Mouse (Mus musculus) neural tube, embryonic 14.5 days (tissue): ENCODE measurements around the gene Cir1. TPM values are rescaled to one million over a fixed set of nuclear protein-coding genes. Genes with fewer than 3 reads are reported as not detected.

Experiments used
- ATAC-seq: fragments of 200-750 bp; cut with Nextera tagmentation; 2 replicates; pipeline ENCODE4 v1.8.0; 2017; ENCODE audit warnings: low read depth, mild to moderate bottlenecking, moderate TSS enrichment, moderate library complexity
- H3K27ac ChIP-seq: fragments of 300-500 bp; sonication (generic); 2 replicates; pipeline ENCODE4 v1.5.1; 2014; ENCODE audit warnings: low read depth, mild to moderate bottlenecking, control low read depth, low read length, moderate library complexity, mixed read lengths
- H3K27me3 ChIP-seq: fragments of 300-500 bp; sonication (generic); 2 replicates; pipeline ENCODE4 v1.6.1; 2014; ENCODE audit warnings: low read length; ENCODE audit not compliant: control insufficient read depth, insufficient read depth
- H3K36me3 ChIP-seq: fragments of 300-500 bp; sonication (generic); 2 replicates; pipeline ENCODE4 v1.6.1; 2014; ENCODE audit warnings: low read length, mixed read lengths; ENCODE audit not compliant: control insufficient read depth, insufficient read depth
- H3K4me1 ChIP-seq: fragments of 300-500 bp; sonication (generic); 2 replicates; pipeline ENCODE4 v1.6.1; 2014; ENCODE audit warnings: low read length; ENCODE audit not compliant: control insufficient read depth, insufficient read depth
- H3K4me2 ChIP-seq: fragments of 300-500 bp; sonication (generic); 2 replicates; pipeline ENCODE4 v1.6.1; 2014; ENCODE audit warnings: mild to moderate bottlenecking, low read depth, low read length, control low read depth
- H3K4me3 ChIP-seq: fragments of 300-500 bp; sonication (generic); 2 replicates; pipeline ENCODE4 v1.5.1; 2014; ENCODE audit warnings: low read depth, low read length, control low read depth, mixed read lengths
- H3K9ac ChIP-seq: fragments of 300-500 bp; sonication (generic); replicated peaks from 2 replicates; pipeline ENCODE4 v1.6.1; 2014; ENCODE audit warnings: low read depth, mild to moderate bottlenecking, control low read depth, low read length, mixed read lengths
- H3K9me3 ChIP-seq: fragments of 300-500 bp; sonication (generic); 2 replicates; pipeline ENCODE4 v1.6.1; 2016; ENCODE audit warnings: low read length; ENCODE audit not compliant: control insufficient read depth
- WGBS: fragments of 180-500 bp; shearing (Covaris S2); extraction: QIAGEN DNeasy Blood & Tissue Kit; methylation state at CpG from one replicate; pipeline ENCODE4 v1.1.7; 2014; 5-methylcytosine and 5-hydroxymethylcytosine counted together
- polyA plus RNA-seq: library from polyadenylated mRNA; unstranded; fragments of >200 nt; fragmentation: Nextera tagmentation; extraction: Ambion mirVana; gene quantifications from 2 replicates; pipeline ENCODE4 v1.2.1, GENCODE M21; 2014

Gene Cir1
- polyA plus RNA-seq, 1 experiment from 2014 or later, result 28.7 TPM

DNA sequence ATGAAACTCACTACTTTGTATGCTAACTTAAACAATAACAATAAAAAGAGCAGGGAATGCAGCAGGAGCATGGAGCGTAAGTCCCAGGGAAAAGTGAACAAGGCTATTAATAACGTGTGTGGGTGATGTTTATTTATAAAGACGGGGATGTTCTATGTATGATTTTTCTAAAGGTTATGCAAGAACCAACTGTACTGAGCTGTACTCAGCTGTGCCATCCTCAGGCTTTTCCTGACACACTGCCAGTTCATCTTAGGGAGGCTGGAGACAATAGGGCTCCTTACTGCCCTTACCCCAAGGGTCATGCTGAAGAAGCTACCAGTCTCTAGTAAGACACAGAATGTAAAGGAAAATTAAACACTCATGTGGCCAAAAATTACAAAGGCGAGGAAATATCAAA, 21.4 kb downstream of the Cir1 start:
- Histone ChIP-seq H3K4me1 (no peaks in the 10 kb centered on the region), H3K9me3 (no peaks in the 10 kb centered on the region), H3K27ac (no peak overlapping the region), H3K9ac (no peak overlapping the region), H3K27me3 (no peaks in the 10 kb centered on the region), H3K36me3 (peaks cover 12% of the 10 kb centered on the region; the same call in 1 of the 2 replicates), H3K4me3 (no peak overlapping the region), H3K4me2 (no peak overlapping the region)
- ATAC-seq, result no peak
- 89% methylated on average over 4 of the region's 4 CpGs for WGBS

DNA sequence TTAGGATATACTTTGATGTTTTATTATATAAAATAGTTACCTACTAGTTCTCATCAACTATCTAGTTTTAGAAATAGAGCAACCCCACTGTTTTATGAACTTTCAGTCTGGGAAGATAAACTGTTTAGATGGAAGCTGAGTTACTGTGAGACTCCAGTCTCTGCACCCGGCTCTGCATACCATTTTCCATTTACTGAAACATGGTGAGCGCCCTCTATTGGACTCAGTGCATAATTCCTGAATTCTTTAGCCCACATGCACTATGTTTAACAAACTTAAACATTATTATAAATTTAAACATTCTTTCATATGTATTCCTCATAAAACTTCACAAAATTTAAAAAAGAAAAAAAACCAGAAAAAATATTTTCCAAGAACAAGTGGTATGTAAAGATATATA, 26.9 kb downstream of the Cir1 start:
- no peak overlapping the region for H3K4me3 ChIP-seq
- 6% methylated on average over 2 of the region's 2 CpGs for WGBS
- H3K9ac ChIP-seq, result no peak overlapping the region
- no peak for ATAC-seq
- H3K36me3 ChIP-seq, result peaks cover 11% of the 10 kb centered on the region; the same call in 1 of the 2 replicates
- H3K4me2 ChIP-seq, result no peak overlapping the region
- H3K9me3 ChIP-seq, result no peaks in the 10 kb centered on the region
- peaks cover 10% of the 10 kb centered on the region for H3K27me3 ChIP-seq
- no peak overlapping the region for H3K27ac ChIP-seq
- H3K4me1 ChIP-seq, result no peaks in the 10 kb centered on the region

DNA sequence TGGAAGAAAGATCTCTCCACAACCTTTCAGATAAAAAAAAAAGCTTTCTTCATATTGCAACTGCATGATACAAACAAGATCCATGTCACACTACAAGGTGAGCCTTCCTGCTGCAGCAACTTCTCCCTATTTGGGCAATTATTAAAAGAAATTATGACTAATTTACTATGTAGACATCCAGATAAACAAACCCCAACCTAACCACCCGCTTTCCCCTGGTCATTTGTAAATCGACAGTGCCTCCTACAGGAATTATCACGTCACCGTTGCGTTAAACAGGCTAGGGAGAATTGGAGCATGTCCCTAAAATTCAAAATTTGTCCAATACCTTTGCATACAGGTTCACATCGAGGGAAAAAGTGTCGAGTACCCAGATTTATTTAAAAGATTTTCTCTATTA, 30.8 kb downstream of the Cir1 start:
- no peaks in the 10 kb centered on the region for H3K9me3 ChIP-seq
- H3K36me3 ChIP-seq, result no peaks in the 10 kb centered on the region
- no peak for ATAC-seq
- WGBS, result 9% methylated on average over 7 of the region's 7 CpGs
- no peak overlapping the region for H3K9ac ChIP-seq
- H3K27ac ChIP-seq, result no peak overlapping the region
- no peaks in the 10 kb centered on the region for H3K4me1 ChIP-seq
- no peak overlapping the region for H3K4me2 ChIP-seq
- H3K27me3 ChIP-seq, result peaks cover 17% of the 10 kb centered on the region
- H3K4me3 ChIP-seq, result no peak overlapping the region

DNA sequence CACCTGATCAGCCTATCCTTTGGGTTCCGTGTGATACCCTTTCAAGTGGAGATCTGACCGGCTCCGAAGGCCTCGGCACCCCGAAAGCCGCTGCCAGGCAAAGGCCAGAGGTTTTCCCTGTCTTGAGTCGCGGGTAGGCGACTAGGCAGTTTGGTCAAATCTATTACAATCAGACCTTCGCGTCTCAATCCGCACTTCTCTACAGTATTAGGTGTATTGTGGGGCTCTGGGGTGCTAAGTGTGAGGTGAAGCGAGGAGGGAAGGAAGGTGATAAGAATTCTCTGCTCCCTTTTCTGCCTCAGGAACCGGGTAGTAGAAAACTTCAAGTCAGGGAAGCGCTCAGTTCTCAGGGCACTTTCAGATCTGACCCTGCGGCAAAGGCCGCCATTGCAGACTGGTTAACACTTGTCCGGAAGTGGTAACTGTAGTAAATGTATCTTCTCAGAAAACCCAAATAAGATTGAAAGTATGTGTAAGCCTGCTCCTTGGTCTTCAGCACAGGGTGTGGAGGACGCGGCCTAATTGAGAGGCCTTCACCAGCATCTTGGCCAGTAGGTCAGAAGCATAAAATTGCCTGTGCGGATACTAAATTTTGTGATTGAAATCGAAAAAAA, 31.3 kb downstream of the Cir1 start:
- no peak overlapping the region for H3K4me3 ChIP-seq
- peaks cover 20% of the 10 kb centered on the region for H3K27me3 ChIP-seq
- H3K4me1 ChIP-seq, result no peaks in the 10 kb centered on the region
- ATAC-seq, result no peak
- H3K36me3 ChIP-seq, result no peaks in the 10 kb centered on the region
- WGBS, result 15% methylated on average over 22 of the region's 22 CpGs
- 0 out of 2 replicates have a peak overlapping the region, but pooled peaks have one; percentile 2 for H3K4me2 ChIP-seq
- H3K9ac ChIP-seq, result no peak overlapping the region
- H3K9me3 ChIP-seq, result no peaks in the 10 kb centered on the region
- no peak overlapping the region for H3K27ac ChIP-seq

DNA sequence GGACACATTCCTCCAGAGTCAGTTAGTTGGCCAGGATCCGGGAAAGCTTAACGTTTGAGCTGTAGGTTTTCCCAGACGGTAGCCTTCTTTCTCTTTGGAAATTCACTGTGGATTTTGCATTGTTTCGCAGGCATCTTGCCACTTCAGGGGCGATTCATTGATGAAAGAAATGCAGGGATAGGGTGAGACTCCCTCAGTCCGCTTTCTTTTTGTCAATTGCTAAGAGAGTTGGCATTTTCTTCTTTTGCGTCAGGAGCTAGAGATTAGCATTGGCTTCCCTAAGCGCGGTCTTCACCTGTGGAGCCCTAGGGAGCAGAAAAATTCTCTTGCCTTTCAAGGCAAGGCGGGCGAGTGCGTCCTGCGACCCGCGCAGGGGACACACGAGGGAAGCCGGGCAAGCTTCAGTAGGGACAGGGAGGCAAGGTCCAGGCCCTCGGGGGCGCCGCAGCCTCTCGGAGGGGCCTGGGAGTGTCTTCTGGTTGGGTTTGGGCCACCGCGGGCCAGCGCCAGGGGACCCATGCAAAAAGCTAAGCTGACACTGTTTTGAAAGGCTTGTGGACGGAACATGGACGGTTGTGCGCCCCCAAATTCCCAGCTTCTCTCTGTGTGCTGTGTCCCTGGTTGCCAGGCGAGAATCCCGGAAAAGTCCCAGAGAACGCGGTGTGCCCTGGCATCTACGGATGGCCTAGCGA, 32.0 kb downstream of the Cir1 start:
- no peaks in the 10 kb centered on the region for H3K4me1 ChIP-seq
- no peak overlapping the region for H3K4me3 ChIP-seq
- H3K27ac ChIP-seq, result no peak overlapping the region
- H3K27me3 ChIP-seq, result peaks cover 21% of the 10 kb centered on the region
- H3K9ac ChIP-seq, result no peak overlapping the region
- ATAC-seq, result no peak
- no peaks in the 10 kb centered on the region for H3K9me3 ChIP-seq
- WGBS, result 3% methylated on average over 33 of the region's 33 CpGs
- H3K36me3 ChIP-seq, result no peaks in the 10 kb centered on the region
- H3K4me2 ChIP-seq, result 0 out of 2 replicates have a peak overlapping the region, but pooled peaks have one; percentile 2

DNA sequence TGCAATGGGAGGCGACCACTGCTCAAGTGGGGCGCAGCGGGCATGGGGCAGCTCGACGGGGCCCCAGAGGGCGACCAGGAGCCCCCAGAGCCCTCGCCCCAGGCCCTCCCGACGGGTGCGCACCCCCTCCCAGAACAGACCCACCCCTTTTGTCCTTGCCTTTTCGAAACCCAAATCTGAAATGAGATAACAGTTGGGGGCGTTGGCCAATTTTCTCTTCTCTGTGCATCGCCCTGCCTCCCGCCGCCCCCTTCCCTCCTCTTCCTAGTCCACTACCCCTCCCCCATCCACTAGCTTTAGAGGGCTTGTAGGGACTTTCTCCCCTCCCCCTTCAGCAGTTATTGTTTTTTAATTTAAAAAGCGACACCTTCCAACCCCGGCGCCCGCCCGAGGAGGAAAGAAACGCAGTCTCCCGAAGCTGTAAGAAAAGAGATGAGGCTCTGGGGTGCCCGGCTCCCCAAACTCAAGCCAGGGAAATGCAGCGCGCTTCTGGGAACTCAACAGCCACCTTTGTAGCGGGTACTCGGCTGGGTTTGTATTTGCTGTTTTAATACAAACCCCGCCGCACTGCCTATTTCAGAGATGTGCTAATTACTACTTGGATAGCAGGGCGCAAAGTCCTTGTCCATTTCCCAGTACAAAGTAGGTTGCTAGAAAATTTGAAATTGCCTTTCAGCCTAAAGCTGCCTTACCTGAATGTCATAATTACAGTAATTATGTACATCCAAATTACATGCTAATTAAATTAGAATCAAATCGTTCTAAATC, 33.0 kb downstream of the Cir1 start:
- Histone ChIP-seq H3K4me2 (peak overlapping the region; percentile 12; the same call in 1 of the 2 replicates), H3K4me1 (peaks cover under 1% of the 10 kb centered on the region; the same call in 1 of the 2 replicates), H3K9me3 (no peaks in the 10 kb centered on the region), H3K9ac (0 out of 2 replicates have a peak overlapping the region, but pooled peaks have one; percentile 8), H3K36me3 (no peaks in the 10 kb centered on the region), H3K27me3 (peaks cover 21% of the 10 kb centered on the region), H3K4me3 (no peak overlapping the region; the same call in 1 of the 2 replicates), H3K27ac (no peak overlapping the region)
- ATAC-seq, result peak; percentile 56; the same call in 1 of the 2 replicates
- under 1% methylated on average over 29 of the region's 31 CpGs for WGBS

DNA sequence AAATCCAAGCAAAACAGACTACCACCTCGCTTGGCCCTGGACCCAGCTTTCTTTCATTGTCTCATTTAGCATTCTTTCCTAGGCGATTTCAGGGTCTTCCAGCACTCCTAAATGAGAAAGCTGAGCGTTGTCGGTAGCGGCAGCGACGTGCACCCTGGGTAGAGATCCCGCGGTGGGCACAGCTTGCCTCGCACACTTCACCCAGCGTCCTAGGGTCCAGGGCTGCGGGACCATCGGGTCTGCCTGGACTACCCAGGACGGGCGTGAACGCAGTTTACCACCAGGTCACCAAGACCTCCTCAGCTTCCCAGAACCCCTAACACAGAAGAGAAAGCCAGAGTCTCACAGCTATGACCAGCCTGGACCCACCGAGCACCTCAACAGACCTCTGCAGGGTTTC, 33.6 kb downstream of the Cir1 start:
- under 1% methylated on average over 17 of the region's 17 CpGs for WGBS
- peak overlapping the region; percentile 12; the same call in 1 of the 2 replicates for H3K4me2 ChIP-seq
- 0 out of 2 replicates have a peak overlapping the region, but pooled peaks have one; percentile 8 for H3K9ac ChIP-seq
- peaks cover 6% of the 10 kb centered on the region for H3K4me1 ChIP-seq
- H3K27me3 ChIP-seq, result peaks cover 21% of the 10 kb centered on the region
- H3K27ac ChIP-seq, result no peak overlapping the region
- ATAC-seq, result no peak; the same call in 1 of the 2 replicates
- no peaks in the 10 kb centered on the region for H3K36me3 ChIP-seq
- no peaks in the 10 kb centered on the region for H3K9me3 ChIP-seq
- H3K4me3 ChIP-seq, result no peak overlapping the region; the same call in 1 of the 2 replicates

DNA sequence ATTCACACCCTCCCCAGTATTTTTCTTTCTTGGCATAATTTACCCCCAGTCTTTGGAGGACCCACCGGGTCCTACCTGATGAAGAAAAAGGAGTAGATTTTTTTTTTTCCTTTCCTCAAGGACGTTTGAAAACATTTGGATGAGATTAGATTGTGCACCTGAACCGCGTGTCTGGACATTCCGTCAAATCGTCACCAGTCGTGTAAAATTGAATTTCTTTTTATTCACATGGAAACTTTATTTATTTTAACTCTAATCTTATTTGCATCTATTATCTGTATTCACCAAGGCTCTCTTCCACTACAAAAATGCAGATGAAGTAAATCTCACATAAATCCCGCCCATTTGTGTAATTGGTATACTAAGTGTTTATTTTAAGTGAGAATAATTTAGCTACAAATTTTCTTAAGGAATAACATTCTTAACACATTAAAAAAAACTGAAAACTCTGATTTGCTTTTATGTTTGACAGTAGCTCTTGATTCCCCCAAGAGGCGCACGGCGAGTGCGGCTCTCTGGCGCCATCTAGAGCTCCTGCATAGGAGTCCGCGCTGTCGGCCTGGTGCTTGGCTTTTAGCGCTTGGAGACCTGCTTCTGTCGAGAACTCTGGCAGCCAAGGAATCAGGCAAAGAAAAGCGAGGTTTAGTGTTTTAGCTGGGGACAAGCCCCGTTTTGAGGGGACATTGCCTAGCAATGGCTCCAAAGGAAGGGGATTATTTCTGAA, 34.2 kb downstream of the Cir1 start:
- Histone ChIP-seq H3K9ac (0 out of 2 replicates have a peak overlapping the region, but pooled peaks have one; percentile 8), H3K4me1 (peaks cover 8% of the 10 kb centered on the region), H3K36me3 (no peaks in the 10 kb centered on the region), H3K4me3 (no peak overlapping the region; the same call in 1 of the 2 replicates), H3K4me2 (peak overlapping the region; percentile 12; the same call in 1 of the 2 replicates), H3K9me3 (no peaks in the 10 kb centered on the region), H3K27ac (no peak overlapping the region), H3K27me3 (peaks cover 21% of the 10 kb centered on the region)
- WGBS, result 2% methylated on average over 20 of the region's 20 CpGs
- ATAC-seq, result peak; percentile 59; the same call in 1 of the 2 replicates
